Mouse (Mus musculus): ENCODE results near the gene Kansl2. TPM values are rescaled to one million over a fixed set of nuclear protein-coding genes. Genes with fewer than 3 reads are reported as not detected.
A peak's percentile ranks its signal among the peaks of the same experiment; 100 is the strongest.

Gene Kansl2
- polyA plus RNA-seq, 1 experiment from 2014 or later = 112 TPM

DNA sequence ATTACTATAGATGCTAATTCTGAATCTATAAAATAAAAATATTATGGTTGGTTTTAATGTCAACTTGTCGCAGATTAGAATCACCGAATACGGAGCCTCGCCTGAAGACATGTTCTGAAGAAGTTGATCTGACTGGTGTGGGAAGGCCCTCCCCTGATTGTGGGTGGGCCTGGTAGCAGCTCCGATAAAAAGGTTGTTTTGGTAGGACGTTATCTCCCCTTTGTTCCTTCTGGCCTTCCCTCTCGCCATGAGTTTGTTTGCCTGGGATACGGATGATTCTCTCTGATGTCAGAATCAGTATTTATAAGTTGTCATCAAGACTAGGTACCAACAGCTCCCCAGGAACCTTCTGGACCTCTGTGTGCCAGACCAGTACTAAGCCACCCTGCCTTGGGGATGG, 21.8 kb downstream of the Kansl2 start:
- ATAC-seq (ENCODE audit: borderline replicate concordance, extremely low read depth, low FRiP score, low TSS enrichment) = no peak
- WGBS = 46% methylated on average over 8 of the region's 8 CpGs

DNA sequence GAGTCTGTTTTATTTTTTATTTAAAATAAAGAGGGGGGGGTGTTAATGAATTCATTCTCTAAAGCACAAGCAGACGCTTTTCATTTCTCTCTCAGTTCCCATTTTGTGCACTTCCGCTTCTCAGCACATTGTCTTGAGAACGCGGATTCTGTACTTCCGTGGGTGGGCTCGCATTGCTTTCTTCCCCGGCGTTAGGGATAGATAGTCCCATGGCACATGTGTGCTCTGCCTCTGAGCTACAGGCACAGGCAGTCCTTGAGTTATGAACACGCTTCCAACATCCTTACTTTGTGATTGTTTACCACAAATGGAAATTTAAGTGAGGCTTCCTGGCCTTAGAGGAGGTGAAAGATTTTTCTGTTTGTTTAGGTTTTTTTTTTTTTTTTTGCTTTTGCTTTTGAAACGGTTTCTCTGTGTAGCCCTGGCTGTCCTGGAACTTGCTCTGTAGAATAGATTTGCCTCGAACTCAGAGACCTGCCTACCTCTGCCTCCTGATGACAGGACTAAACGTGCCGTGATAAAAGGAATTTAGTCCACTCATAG, 22.6 kb downstream of the Kansl2 start:
- no peaks in the 10 kb centered on the region for H3K36me3 ChIP-seq
- peaks cover 14% of the 10 kb centered on the region for H3K4me1 ChIP-seq
- H3K9ac ChIP-seq = no peak overlapping the region
- no peaks in the 10 kb centered on the region for H3K9me3 ChIP-seq
- no peaks in the 10 kb centered on the region for H3K27me3 ChIP-seq
- 54% methylated on average over 13 of the region's 13 CpGs for WGBS
- H3K4me3 ChIP-seq = no peak overlapping the region
- H3K27ac ChIP-seq = no peak overlapping the region
- peak overlapping the region; percentile 0; the same call in 1 of the 2 replicates for H3K4me2 ChIP-seq
- no peak for ATAC-seq (ENCODE audit: borderline replicate concordance, extremely low read depth, low FRiP score, low TSS enrichment)

More for the DNA sequence above, 21.8 kb downstream of the Kansl2 start:
- no peak overlapping the region for H3K4me3 ChIP-seq
- no peak overlapping the region for H3K4me2 ChIP-seq
- no peaks in the 10 kb centered on the region for H3K9me3 ChIP-seq
- no peak overlapping the region for H3K27ac ChIP-seq
- no peak overlapping the region for H3K9ac ChIP-seq
- H3K36me3 ChIP-seq = no peaks in the 10 kb centered on the region
- no peaks in the 10 kb centered on the region for H3K27me3 ChIP-seq
- H3K4me1 ChIP-seq = peaks cover 14% of the 10 kb centered on the region

DNA sequence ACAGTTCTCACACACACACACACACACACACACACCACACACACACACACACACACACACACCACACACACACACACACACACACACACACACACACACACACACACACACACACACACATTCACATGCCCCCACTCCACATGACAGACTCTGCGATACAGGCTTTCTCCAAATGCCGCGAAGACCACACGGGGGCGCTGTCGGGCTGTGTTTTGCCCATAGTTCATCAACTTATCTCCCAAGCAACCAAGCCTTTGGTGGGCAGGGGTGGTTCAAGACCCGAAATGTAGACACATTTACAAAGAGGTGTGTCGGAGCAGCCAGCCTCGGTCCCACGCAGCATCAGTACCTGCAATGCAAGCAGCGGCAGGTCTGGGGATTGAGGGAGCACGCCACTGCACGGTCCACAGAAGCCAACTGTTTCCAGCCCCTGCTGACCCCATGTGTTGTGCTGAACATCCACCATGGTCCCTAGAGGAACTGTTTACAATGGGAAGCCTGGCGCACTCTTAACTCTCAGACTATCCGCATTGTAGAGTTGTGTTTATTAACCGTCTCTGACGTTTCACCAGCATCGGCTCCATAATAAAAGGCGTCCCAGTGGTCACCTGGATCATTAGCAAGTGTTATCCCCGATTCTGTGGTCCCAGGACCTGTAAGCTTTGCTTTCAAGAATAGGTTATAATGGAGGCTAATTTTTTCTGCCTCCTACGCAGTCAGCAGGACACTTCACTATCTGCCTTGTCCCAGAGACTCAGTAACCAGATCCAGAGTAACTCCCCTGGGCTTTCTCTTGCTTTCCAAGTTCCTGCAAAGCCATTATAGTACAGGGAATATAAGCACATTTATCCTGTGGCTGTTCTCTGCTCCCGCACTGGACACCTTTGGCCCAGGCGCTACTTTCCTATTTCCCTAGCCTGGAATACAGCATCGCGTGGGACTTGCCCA, 23.4 kb downstream of the Kansl2 start:
- peak overlapping the region; percentile 58 for H3K4me2 ChIP-seq
- no peaks in the 10 kb centered on the region for H3K27me3 ChIP-seq
- peak; percentile 25; the same call in 1 of the 2 replicates for ATAC-seq (ENCODE audit: borderline replicate concordance, extremely low read depth, low FRiP score, low TSS enrichment)
- peaks cover 14% of the 10 kb centered on the region for H3K4me1 ChIP-seq
- WGBS = 24% methylated on average over 25 of the region's 25 CpGs
- H3K9ac ChIP-seq = 0 out of 2 replicates have a peak overlapping the region, but pooled peaks have one; percentile 19
- H3K9me3 ChIP-seq = no peaks in the 10 kb centered on the region
- no peaks in the 10 kb centered on the region for H3K36me3 ChIP-seq
- H3K4me3 ChIP-seq = peak overlapping the region; percentile 21; the same call in 1 of the 2 replicates
- H3K27ac ChIP-seq = no peak overlapping the region

DNA sequence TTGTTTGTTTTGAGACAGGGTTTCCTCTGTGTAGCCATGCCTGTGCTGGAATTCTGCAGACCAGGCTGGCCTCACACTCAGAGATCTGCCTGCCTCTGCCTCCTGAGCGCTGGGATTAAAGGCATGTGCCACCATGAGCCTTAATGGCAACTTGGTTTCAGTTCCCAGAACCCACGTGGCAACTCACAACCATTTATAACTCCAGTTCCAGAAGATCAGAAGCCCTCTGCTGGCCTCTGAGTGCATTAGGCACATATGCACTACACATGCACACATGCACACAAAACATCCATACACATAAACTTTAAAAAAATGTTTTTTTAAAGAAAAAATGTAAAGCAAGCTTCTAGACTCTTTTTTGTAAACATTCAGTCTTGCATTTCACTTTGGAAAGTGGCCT, 24.7 kb downstream of the Kansl2 start:
- WGBS = 51% methylated on average over 2 of the region's 2 CpGs
- ATAC-seq (ENCODE audit: borderline replicate concordance, extremely low read depth, low FRiP score, low TSS enrichment) = no peak
- H3K9me3 ChIP-seq = no peaks in the 10 kb centered on the region
- no peak overlapping the region for H3K4me3 ChIP-seq
- no peaks in the 10 kb centered on the region for H3K36me3 ChIP-seq
- no peaks in the 10 kb centered on the region for H3K27me3 ChIP-seq
- H3K27ac ChIP-seq = no peak overlapping the region
- peaks cover 14% of the 10 kb centered on the region for H3K4me1 ChIP-seq
- H3K9ac ChIP-seq = no peak overlapping the region
- H3K4me2 ChIP-seq = no peak overlapping the region

DNA sequence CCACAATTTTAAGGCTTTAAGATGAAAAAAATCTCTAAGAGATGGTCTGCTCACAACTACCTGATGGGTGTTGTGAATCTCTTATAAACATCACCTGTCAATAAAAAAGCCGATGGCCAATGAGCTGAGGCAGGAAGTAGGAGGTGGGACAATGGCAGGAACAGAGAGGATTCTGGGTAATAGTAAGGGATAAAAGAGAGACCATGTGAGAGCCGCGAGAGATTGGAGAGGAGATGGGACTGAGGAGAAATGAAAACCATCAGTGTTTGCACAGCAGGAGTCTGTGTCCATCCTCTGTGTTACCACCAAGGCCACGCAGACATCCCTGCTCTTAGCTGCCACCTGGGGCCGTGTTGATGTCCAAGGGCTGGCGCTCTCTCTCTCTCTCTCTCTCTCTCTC, 26.7 kb downstream of the Kansl2 start:
- Histone ChIP-seq H3K36me3 (no peaks in the 10 kb centered on the region), H3K4me2 (no peak overlapping the region), H3K9ac (no peak overlapping the region), H3K9me3 (no peaks in the 10 kb centered on the region), H3K4me1 (peaks cover 4% of the 10 kb centered on the region), H3K27me3 (no peaks in the 10 kb centered on the region), H3K4me3 (no peak overlapping the region), H3K27ac (no peak overlapping the region)
- ATAC-seq (ENCODE audit: borderline replicate concordance, extremely low read depth, low FRiP score, low TSS enrichment) = no peak
- 85% methylated on average over 5 of the region's 6 CpGs for WGBS

DNA sequence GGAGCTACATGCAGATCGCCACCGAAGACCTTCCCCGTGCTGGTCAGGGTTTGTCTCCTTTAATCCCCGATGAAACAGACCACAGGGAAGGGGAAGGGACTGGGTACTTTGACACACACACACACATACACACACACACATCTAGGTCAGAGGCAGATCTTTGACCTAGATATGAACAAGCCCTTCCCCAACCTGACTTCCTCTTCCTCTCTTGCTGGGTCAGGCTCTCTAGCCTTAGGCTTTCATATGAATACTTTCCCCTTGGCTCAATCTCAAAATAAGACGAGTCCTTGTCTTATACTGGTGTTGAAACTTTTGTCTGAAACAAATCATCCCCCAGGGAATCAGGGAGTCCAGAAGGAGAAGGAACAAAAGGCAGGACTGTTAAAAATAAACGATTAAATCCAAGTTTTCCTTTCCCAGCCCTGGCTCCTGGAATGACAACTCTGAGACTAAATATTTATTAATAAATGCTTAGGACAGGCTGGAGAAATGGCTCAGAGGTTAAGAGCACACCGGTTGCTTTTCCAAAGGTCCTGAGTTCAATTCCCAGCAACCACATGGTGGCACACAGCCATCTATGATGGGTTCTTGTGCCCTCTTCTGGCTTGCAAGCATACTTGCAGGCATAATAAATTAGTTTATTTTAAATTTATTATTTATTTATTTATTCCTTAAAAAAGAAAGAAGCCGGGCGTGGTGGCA, 27.7 kb downstream of the Kansl2 start:
- H3K27ac ChIP-seq = no peak overlapping the region
- no peak overlapping the region for H3K9ac ChIP-seq
- H3K9me3 ChIP-seq = no peaks in the 10 kb centered on the region
- no peaks in the 10 kb centered on the region for H3K36me3 ChIP-seq
- 71% methylated on average over 9 of the region's 9 CpGs for WGBS
- ATAC-seq (ENCODE audit: borderline replicate concordance, extremely low read depth, low FRiP score, low TSS enrichment) = no peak
- peaks cover 4% of the 10 kb centered on the region for H3K4me1 ChIP-seq
- H3K4me2 ChIP-seq = no peak overlapping the region
- H3K4me3 ChIP-seq = no peak overlapping the region
- H3K27me3 ChIP-seq = no peaks in the 10 kb centered on the region

DNA sequence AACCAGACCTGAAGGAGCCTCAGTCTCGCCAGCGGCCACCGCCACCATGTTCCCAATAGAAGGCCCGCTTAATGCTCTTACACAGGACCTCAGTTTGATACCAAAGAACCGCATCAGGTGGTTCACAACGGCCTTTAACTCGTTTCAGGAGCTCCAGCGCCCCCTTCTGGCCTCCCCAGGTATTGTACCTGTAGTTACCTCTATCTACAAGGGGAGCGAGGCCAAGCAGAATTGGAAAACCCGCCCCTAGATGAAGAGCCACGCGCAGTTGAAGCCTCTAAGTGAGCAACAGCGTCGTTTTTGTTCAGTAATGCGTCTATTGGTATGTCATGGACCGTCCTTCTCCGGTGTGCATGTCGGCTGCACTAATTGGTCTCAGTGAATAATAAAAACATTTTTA, 29.6 kb downstream of the Kansl2 start:
- H3K9ac ChIP-seq = no peak overlapping the region
- 13% methylated on average over 18 of the region's 18 CpGs for WGBS
- H3K9me3 ChIP-seq = no peaks in the 10 kb centered on the region
- no peaks in the 10 kb centered on the region for H3K27me3 ChIP-seq
- no peak for ATAC-seq (ENCODE audit: borderline replicate concordance, extremely low read depth, low FRiP score, low TSS enrichment)
- no peaks in the 10 kb centered on the region for H3K4me1 ChIP-seq
- no peak overlapping the region for H3K4me3 ChIP-seq
- H3K27ac ChIP-seq = no peak overlapping the region
- no peaks in the 10 kb centered on the region for H3K36me3 ChIP-seq
- H3K4me2 ChIP-seq = no peak overlapping the region

DNA sequence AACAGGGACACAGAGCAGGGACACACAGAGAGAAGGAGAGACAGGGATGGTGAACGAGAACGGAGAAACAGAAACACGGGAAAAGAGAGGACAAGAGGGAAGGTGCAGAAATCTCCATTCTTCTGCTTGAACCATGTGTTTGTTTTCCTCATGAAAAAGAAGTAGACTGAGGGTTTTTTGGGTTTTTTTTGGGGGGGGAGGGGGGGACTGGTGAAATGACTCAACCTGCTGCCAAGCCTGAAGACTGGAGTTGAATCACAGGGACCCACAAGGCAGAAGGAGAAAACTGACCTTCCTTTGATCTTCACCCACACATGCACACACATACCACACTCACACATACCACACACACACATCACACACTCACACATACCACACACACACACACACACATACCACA, 30.7 kb downstream of the Kansl2 start:
- Histone ChIP-seq H3K9ac (no peak overlapping the region), H3K36me3 (no peaks in the 10 kb centered on the region), H3K4me2 (no peak overlapping the region), H3K9me3 (no peaks in the 10 kb centered on the region), H3K27ac (no peak overlapping the region), H3K4me3 (no peak overlapping the region), H3K27me3 (no peaks in the 10 kb centered on the region), H3K4me1 (no peaks in the 10 kb centered on the region)
- WGBS = 73% methylated on average over 3 of the region's 3 CpGs
- ATAC-seq (ENCODE audit: borderline replicate concordance, extremely low read depth, low FRiP score, low TSS enrichment) = no peak

DNA sequence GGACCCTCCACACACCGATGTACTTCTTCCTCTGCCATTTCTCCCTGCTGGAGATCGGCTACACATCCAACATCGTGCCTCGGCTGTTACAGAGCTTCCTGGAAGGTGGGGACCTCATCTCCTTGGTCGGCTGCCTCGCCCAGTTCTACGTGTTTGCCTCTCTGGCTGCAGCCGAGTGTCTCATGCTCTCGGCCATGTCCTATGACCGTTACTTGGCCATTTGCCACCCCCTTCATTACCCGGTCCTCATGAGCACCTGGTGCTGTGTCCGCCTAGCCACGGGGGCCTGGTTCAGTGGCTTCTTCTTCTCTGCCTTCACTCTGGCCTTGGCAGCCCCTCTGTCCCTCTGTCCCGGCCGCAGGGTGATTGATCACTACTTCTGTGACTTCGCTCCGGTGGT, 36.4 kb downstream of the Kansl2 start:
- Histone ChIP-seq H3K27ac (no peak overlapping the region), H3K4me1 (no peaks in the 10 kb centered on the region), H3K9ac (no peak overlapping the region), H3K9me3 (no peaks in the 10 kb centered on the region), H3K27me3 (no peaks in the 10 kb centered on the region), H3K4me2 (no peak overlapping the region), H3K36me3 (no peaks in the 10 kb centered on the region), H3K4me3 (no peak overlapping the region)
- ATAC-seq (ENCODE audit: borderline replicate concordance, extremely low read depth, low FRiP score, low TSS enrichment) = no peak
- WGBS = 70% methylated on average over 17 of the region's 17 CpGs

DNA sequence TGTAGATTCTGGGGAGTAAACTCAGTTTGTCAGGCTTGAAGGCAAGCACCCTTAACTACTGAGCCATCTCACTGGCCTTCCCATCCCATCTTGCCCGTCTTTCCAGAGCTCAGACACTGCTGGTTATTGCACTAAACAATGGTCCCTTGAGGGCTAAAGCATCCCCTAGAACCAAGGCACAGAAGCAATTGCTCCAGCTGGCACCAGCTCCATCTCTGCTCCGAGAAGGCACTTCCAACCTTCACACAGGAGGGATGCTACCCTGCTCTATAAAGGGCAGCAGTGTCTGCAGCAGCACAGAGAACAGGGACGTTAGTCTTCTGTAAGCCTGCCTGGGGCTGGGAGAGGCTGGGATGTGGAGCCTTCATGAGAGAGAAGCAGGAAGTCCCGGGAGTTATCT, 42.0 kb downstream of the Kansl2 start, which contains the start of gene Olfr279:
Gene Olfr279, plus strand, starts transcription at position 301 of the 400 bp plus-strand sequence.
- ATAC-seq (ENCODE audit: borderline replicate concordance, extremely low read depth, low FRiP score, low TSS enrichment) = no peak
- Histone ChIP-seq H3K4me3 (no peak within 1 kb of the TSS), H3K4me1 (no peaks in the 10 kb centered on the region), H3K9ac (no peak within 1 kb of the TSS), H3K9me3 (no peaks in the 10 kb centered on the region), H3K27me3 (no peaks in the 10 kb centered on the region), H3K4me2 (no peak within 1 kb of the TSS), H3K27ac (no peak within 1 kb of the TSS), H3K36me3 (no peaks in the 10 kb centered on the region)
- whole genome bisulfite sequencing = 55% methylated on average over 4 of the region's 4 CpGs

DNA sequence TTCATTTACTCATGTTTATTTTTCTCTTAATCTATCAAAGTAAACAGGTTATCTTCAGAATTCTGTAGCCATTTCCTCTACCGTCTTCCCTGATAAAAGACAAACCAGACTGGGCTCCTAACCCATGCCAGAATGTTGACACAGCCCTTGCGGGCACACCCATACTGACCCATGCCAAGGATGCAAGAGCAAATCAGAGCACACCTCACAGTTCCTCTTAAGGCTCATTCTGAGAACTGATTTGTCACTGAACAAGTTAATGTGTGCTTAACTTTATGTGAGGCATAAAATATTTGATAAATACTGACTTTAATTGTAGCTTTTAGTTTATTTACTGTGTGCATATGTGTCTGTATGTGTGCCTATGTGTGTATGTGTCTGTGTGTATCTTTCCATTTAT, 42.7 kb downstream of the Kansl2 start:
- Histone ChIP-seq H3K9me3 (no peaks in the 10 kb centered on the region), H3K4me1 (no peaks in the 10 kb centered on the region), H3K36me3 (no peaks in the 10 kb centered on the region), H3K27ac (no peak overlapping the region), H3K4me3 (no peak overlapping the region), H3K4me2 (no peak overlapping the region), H3K27me3 (no peaks in the 10 kb centered on the region), H3K9ac (no peak overlapping the region)
- 41% methylated on average over 2 of the region's 2 CpGs for WGBS
- no peak for ATAC-seq (ENCODE audit: borderline replicate concordance, extremely low read depth, low FRiP score, low TSS enrichment)
